Mouse (Mus musculus) ES-Bruce4 (cell line): ENCODE data around the gene Tnr. TPM values are rescaled to one million over a fixed set of nuclear protein-coding genes. Genes with fewer than 3 reads are reported as not detected.

Experiments used
- H3K27ac ChIP-seq: 2 replicates; pipeline ENCODE4 v1.5.1; 2012; ENCODE audit warnings: low read length, inconsistent platforms; ENCODE audit not compliant: insufficient read depth
- H3K27me3 ChIP-seq: 2 replicates; pipeline ENCODE4 v1.6.1; 2012; ENCODE audit warnings: mild to moderate bottlenecking, low read length, inconsistent platforms; ENCODE audit not compliant: control insufficient read depth, poor library complexity, insufficient read depth, severe bottlenecking
- H3K36me3 ChIP-seq: 2 replicates; pipeline ENCODE4 v1.6.1; 2012; ENCODE audit warnings: inconsistent platforms, mild to moderate bottlenecking, low read length, moderate library complexity; ENCODE audit not compliant: control insufficient read depth, poor library complexity, insufficient read depth, severe bottlenecking
- H3K4me1 ChIP-seq: one replicate; pipeline ENCODE4 v1.8.1; 2011; ENCODE audit warnings: low read length; ENCODE audit not compliant: control insufficient read depth, insufficient read depth
- H3K4me3 ChIP-seq: 2 replicates; pipeline ENCODE4 v1.5.1; 2011; ENCODE audit warnings: low read depth, mild to moderate bottlenecking, low read length
- H3K9ac ChIP-seq: 2 replicates; pipeline ENCODE4 v1.6.1; 2012; ENCODE audit warnings: low read depth, mild to moderate bottlenecking, inconsistent platforms; ENCODE audit not compliant: poor library complexity, severe bottlenecking
- H3K9me3 ChIP-seq: replicated peaks from 2 replicates; pipeline ENCODE4 v1.6.1; 2012; ENCODE audit warnings: mild to moderate bottlenecking, low read length, inconsistent platforms; ENCODE audit not compliant: control insufficient read depth, poor library complexity, insufficient read depth, severe bottlenecking
- CTCF ChIP-seq: IDR thresholded peaks from one replicate; pipeline ENCODE4 v1.8.1; 2011; ENCODE audit warnings: low read depth, low read length
- EP300 ChIP-seq: IDR thresholded peaks from 2 replicates; pipeline ENCODE4 v1.6.1; 2011; ENCODE audit warnings: low read depth, low read length; ENCODE audit not compliant: insufficient read depth
- POLR2A ChIP-seq: IDR thresholded peaks from one replicate; pipeline ENCODE4 v1.8.1; 2011; ENCODE audit warnings: low read length; ENCODE audit not compliant: insufficient read depth
- polyA plus RNA-seq: library from polyadenylated mRNA; stranded (reverse); fragments of >200 nt; gene quantifications from 2 replicates; pipeline ENCODE4 v1.2.4, GENCODE M21; 2011; ENCODE audit warnings: low read depth; ENCODE audit not compliant: missing spikeins, insufficient read depth, insufficient read length

The Tnr gene
- polyA plus RNA-seq, 1 experiment, result not detected

GRCm38 (mm10) chr1:159629119-159629518, 105.5 kb downstream of the Tnr start:
- no peak overlapping the region for H3K9ac ChIP-seq
- H3K36me3 ChIP-seq, result no peaks in the 10 kb centered on the region
- H3K27me3 ChIP-seq, result no peaks in the 10 kb centered on the region
- H3K27ac ChIP-seq, result no peak overlapping the region
- TF ChIP-seq CTCF (no peak), EP300 (no peak), POLR2A (no peak)
- H3K9me3 ChIP-seq, result no peaks in the 10 kb centered on the region
- H3K4me3 ChIP-seq, result no peak overlapping the region
- no peaks in the 10 kb centered on the region for H3K4me1 ChIP-seq

- H3K4me1 ChIP-seq, result no peaks in the 10 kb centered on the region
- H3K36me3 ChIP-seq, result no peaks in the 10 kb centered on the region
- TF ChIP-seq CTCF, result no peak
- TF ChIP-seq POLR2A, result no peak
- TF ChIP-seq EP300, result no peak
- no peak overlapping the region for H3K9ac ChIP-seq
- H3K9me3 ChIP-seq, result no peaks in the 10 kb centered on the region
- H3K27me3 ChIP-seq, result no peaks in the 10 kb centered on the region; the same call in 1 of the 2 replicates
- no peak overlapping the region for H3K4me3 ChIP-seq
- H3K27ac ChIP-seq, result no peak overlapping the region
These were observed 106.4 kb downstream of the Tnr start for GRCm38 (mm10) chr1:159629822-159630589.

DNA sequence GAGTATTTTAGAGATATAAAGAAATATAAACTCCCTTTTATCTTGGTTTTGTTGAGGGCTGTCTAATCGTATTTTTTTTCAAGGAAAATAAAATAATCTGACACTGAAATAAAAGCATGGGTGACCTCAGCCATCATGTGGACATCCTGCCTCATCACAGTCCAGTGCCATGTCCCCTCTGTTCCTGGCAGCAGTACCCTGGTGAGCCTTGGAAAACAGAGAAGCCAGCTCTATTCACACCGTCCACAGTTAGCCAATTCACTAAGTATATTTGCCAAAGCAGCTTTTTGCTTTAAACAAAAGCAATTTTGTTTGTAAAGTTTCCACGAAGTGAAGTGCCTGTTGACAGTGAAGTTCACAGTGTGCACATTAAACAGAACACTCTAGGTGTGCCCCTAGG, 109.0 kb downstream of the Tnr start:
- Histone ChIP-seq H3K9ac (no peak overlapping the region), H3K9me3 (no peaks in the 10 kb centered on the region), H3K27ac (no peak overlapping the region), H3K4me3 (no peak overlapping the region), H3K4me1 (no peaks in the 10 kb centered on the region), H3K27me3 (no peaks in the 10 kb centered on the region; the same call in 1 of the 2 replicates), H3K36me3 (no peaks in the 10 kb centered on the region)
- TF ChIP-seq EP300 (no peak), CTCF (no peak)

GRCm38 (mm10) chr1:159639408-159639807, 115.8 kb downstream of the Tnr start:
- H3K9me3 ChIP-seq, result no peaks in the 10 kb centered on the region
- no peak overlapping the region for H3K27ac ChIP-seq
- H3K4me1 ChIP-seq, result no peaks in the 10 kb centered on the region
- TF ChIP-seq EP300 (no peak), POLR2A (no peak), CTCF (no peak)
- no peak overlapping the region for H3K4me3 ChIP-seq
- no peaks in the 10 kb centered on the region; the same call in 1 of the 2 replicates for H3K27me3 ChIP-seq
- no peaks in the 10 kb centered on the region for H3K36me3 ChIP-seq
- H3K9ac ChIP-seq, result no peak overlapping the region

DNA sequence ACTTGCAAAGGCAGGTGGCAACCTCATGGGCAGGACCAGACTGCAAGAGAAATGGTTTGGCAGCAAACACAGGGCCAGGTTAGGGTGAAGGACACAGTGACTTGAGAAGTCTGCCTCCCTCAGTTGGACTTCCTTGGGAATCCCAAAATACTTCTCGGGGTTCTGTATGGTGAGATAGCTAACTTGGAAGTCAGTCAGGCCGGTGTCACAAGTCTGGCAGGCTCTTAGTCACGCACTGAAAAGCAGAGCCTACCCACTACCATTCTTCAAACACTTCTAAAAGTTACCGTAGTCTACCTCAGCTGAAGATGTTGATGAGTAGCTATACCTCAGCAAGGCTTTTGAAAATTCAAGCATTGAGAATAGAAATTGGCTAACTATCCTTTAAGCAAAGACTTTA, 122.2 kb downstream of the Tnr start:
- H3K4me1 ChIP-seq, result peaks cover 1% of the 10 kb centered on the region
- H3K36me3 ChIP-seq, result no peaks in the 10 kb centered on the region

GRCm38 (mm10) chr1:159650486-159650885, 126.9 kb downstream of the Tnr start:
- no peak overlapping the region for H3K4me3 ChIP-seq
- no peak overlapping the region for H3K27ac ChIP-seq
- no peaks in the 10 kb centered on the region for H3K9me3 ChIP-seq
- no peaks in the 10 kb centered on the region for H3K27me3 ChIP-seq
- H3K36me3 ChIP-seq, result no peaks in the 10 kb centered on the region
- H3K9ac ChIP-seq, result no peak overlapping the region
- TF ChIP-seq POLR2A (no peak), CTCF (no peak), EP300 (no peak)
- H3K4me1 ChIP-seq, result peaks cover 1% of the 10 kb centered on the region

More for the DNA sequence above, 122.2 kb downstream of the Tnr start:
- TF ChIP-seq POLR2A, result no peak
- TF ChIP-seq CTCF, result no peak
- TF ChIP-seq EP300, result no peak
- H3K27ac ChIP-seq, result no peak overlapping the region
- no peak overlapping the region for H3K9ac ChIP-seq
- H3K9me3 ChIP-seq, result no peaks in the 10 kb centered on the region
- no peaks in the 10 kb centered on the region for H3K27me3 ChIP-seq
- no peak overlapping the region for H3K4me3 ChIP-seq
